Mouse (Mus musculus) kidney, postnatal 10 days (tissue): ENCODE measurements at regions not wholly inside any gene's neighbourhood (a gene's known extent, or its start where the extent isn't known, plus 50 kb on each side); places are given as distances from the start of the nearest gene placed in this dataset.
A peak's percentile ranks its signal among the peaks of the same experiment; 100 is the strongest.

Source experiments
- DNase-seq: peaks from one replicate; pipeline ENCODE4 v3.0.0; 2021; ENCODE audit warnings: mixed read lengths

DNA sequence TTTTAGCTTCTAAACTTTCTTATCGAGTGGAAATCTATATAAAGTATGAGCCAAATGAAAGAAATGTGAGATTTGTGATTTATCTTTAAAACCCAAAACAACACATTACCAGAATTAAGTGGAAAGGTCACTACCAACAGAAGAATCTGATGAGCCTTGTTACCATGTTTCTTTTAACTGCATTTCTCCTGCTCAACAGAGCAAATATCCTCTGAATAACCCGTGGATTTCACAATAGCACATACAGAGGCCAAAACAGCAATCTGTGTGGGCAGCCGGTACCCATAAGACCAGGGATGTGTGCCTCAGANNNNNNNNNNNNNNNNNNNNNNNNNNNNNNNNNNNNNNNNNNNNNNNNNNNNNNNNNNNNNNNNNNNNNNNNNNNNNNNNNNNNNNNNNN is 85.3 kb downstream of the 4930444P10Rik start:
- no peak for DNase-seq

DNA sequence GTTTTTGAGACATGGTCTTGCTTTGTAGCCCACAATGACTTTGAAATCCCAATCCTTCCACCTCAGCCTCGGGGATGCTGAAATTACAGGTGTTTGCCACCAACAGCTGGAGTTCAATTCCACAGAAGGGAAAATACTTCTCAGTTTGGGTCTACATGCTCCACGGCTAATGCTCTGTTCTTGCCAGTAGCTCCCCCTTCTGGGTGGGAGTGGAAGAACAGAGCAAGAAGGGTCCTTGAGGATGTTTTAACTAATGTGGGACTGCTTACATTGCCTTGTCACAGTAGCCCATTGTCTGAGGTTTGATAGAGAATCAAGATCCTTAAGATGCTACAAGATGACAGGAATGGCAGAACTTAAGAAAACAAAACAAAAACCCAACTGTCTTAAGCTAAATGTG is 86.2 kb downstream of the 4930444P10Rik start:
- peak; percentile 6 for DNase-seq

DNA sequence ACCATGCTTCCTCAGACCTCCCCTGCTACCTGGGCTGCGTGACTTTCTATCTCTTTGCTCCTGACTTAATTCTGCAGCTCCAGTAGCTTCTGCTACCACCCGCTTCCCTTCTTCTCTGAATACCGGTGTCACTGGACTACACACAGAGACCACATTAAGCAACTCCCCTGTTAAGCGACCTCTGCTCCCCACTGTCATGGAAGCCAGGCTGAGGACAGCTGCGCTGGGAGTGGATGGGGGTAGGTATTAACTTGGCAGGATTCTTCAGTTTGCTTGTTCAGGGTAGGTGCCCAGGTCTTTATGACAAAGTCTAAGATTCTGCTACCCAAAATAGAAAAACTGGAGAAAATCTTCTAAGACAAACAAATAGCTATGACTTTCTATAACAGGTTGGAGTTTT is 96.0 kb downstream of the 4930444P10Rik start:
- no peak for DNase-seq

DNA sequence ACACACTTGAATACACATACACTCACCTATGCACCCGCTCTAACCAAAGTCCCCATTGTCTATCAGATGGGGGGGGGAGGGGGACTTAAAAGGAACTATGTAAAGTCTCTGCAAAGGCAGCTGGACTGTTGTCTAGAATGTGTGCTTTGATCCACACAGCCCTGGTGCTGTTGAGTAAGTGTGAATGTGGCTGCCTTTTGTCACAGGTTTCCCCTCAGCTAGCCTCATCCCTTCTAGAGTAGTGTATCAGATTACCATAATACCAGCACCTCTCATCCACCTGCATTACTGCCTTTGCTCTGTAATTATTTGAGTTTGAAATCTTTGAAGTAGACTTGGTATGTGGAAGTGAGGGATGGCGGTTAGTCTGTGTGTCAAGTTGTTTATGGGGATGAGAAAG is 96.8 kb downstream of the 4930444P10Rik start:
- DNase-seq = no peak

DNA sequence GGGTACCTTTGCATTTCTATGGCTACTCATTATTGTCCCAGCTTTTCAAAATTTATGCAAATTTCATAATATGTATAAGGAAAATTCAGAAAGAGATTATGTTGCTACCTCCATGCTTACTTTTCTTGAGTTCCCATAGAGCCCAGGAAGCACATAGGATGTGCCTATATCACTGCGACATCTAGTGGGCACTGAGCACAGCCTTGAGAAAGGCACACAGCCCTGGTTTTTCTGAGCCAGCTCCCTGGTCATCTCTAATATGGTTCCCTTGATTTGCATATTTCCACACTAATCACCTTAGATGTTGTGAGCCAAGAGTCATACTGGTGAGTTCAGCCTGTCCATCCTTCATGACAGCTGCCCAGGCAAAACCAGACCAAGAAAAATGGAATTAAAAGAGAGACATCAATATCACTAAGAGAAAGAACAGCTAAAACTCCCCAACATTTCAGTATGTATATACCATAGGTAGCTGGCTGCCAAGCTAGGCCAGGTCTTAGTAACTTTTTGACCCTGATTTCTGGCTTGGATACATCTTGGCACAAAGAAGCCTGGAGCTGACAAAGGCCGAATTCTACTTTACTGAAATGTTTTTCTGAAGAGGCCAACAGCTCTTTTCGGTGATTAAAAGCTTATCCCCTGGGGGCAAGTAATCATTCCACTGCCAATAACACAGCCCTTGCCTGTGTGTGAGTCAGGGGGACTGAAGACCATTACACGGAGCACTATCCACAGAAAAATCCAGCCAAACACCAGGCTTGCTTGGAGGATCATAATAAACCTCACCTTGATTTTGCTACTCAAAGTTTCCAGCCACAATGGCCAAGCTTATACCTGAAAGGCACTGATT is 99.3 kb downstream of the 4930444P10Rik start:
- peak; percentile 47 for DNase-seq

DNA sequence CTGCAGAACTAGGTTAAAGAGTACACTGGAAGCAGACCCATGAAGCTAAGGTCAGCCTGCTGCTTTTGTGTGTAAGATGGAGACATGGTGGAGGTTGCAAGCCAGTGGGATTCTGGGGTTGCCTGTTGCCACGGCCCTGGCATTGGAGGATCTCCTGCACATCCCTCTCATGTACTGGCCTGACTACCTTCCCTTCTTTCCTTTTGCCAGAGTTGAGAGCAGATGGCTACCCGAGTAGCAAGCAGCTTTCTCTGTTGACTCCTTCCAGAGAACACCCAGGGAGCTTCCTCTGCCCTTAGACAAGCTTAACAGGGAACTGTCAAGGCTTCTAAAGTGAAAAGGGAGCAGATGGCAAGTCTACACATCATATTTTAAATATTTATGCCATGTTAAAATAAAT is 102.1 kb downstream of the 4930444P10Rik start:
- no peak for DNase-seq

DNA sequence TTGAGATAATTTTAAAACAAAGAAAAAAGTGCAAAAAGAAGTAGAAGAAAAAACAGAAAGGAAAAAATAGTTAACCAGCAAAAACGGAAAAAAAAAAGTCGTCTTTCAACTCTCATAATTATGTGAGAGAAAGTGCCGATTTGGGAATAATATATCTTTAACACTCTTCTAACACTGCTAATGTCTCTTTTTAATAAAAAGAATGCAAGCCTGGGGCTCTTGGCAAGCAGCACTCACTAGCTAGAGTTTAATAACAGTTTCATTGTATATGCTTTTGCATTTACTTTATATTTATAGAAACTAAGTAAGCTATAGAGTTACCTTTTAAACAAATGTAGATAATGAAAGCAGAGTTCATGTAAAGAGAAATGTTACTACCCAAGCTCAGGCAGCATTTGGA is 107.5 kb downstream of the 4930444P10Rik start:
- no peak for DNase-seq

DNA sequence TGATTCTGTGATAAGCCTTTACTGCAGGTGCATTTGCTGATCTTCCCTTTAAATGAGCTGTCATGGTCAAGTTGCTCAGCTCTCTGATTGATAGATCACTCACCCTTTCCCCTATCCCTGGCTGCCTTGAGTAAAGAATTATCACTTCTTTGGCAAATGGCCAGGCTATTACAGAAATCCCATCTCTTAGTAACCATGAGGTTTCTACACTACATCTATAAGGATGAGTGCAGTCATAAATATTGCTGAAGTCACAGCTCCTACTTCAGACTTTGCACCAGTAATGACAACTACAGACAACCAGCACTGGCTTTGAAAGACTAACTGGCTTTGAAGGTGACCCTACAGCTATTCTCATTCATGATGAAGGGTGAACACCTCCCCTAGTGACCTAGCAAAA is 113.8 kb downstream of the 4930444P10Rik start:
- no peak for DNase-seq

DNA sequence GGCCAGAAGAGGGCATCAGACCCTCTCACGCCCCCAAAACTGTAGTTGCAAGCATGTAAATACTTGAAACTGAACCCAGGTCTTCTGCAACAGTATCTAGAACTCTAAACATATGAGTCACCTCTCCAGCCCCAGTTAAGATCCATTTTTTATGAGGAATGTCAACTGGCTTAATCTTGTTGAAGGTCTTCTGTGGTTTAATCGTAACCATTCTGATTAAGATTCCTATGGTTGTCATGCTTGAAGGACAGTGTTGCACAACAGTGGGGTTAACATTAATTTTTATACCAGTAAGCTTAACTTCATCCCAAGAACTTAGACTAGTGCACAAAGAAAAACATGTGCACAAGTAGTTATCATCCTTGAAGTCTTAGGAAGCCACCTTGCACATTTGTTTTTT is 133.5 kb downstream of the 4930444P10Rik start:
- DNase-seq = no peak

DNA sequence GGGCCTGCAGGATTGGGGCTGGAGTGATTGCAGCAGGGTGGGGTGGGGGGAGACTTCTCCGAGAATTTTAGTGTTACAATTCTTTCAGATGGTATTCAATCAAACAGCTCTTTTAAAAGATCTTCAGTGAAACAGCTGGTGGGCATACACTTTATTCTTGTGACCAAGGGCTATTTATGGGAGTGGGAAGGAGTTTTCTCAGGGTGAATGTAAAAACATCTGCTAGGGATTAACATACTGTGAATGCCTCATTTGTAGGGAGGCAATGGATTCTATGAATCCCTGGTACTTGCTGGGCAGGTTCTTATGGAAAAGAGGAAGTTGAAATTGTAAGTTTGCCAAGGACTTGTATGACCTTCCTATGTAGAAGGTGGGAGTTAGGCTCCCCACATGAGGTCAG is 134.5 kb downstream of the 4930444P10Rik start:
- DNase-seq = no peak

DNA sequence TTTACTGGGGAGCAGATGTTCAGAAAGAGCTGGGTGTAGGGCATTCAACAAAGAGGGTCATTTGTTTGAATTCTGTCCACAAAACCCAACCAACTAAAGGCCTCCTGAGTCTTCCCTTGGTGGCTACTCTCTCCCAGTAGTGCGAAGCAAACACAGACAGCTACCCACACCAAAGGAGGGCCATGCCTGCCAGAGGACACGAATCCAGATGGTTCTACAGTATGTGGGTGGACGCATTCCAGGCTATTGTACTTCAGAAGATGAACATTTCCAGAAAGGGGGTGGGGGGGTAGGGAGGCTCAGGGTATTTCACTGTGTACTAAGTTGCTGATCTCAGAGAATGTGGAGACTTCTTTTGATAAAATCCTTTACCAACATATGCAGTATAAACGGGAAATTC is 149.5 kb downstream of the 4930444P10Rik start:
- no peak for DNase-seq

DNA sequence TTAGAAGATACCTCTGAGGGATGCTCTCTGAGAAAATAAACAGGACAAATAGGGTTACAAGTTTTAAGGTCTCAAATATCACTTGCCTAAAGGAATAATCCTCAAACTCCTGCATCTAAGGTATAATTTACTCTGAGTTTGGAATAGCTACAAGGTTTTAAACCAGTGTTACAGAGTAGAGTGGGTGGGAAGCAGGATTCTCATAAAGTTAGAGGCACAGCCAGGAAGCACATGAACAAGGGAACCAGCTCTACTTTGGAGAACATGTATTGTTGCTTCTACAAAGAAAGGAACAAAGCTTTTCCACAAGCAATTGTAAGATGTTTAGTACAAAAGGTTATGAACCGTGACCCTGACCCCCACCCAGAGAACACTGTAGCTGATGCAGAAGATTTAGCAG is 150.1 kb downstream of the 4930444P10Rik start:
- no peak for DNase-seq
